Mouse (Mus musculus): ENCODE measurements at regions not wholly inside any gene's neighbourhood (a gene's known extent, or its start where the extent isn't known, plus 50 kb on each side); places are given as distances from the start of the nearest gene placed in this dataset.
"Not testable (repeated sequence)": the region's sequence is repeated elsewhere in the genome, so short reads cannot be mapped to it uniquely, and the experiment has no call there.

GRCm38 (mm10) chr8:31725430-31725829, 1703.1 kb upstream of the 5930422O12Rik start:
- TF ChIP-seq CTCF (IDR thresholded peaks at IDR 0.05; ENCODE audit: low read depth): no peak
- Histone ChIP-seq H3K27me3 (ENCODE audit: insufficient read depth, low read length) (no peaks in the 10 kb centered on the region), H3K9me3 (replicated peaks; ENCODE audit: low read length) (no peaks in the 10 kb centered on the region), H3K4me2 (ENCODE audit: low read length) (no peak overlapping the region), H3K9ac (ENCODE audit: low read depth, low read length) (no peak overlapping the region), H3K4me1 (replicated peaks; ENCODE audit: insufficient read depth, low read length) (no peaks in the 10 kb centered on the region), H3K36me3 (ENCODE audit: insufficient read depth, low read length) (no peaks in the 10 kb centered on the region), H3K4me3 (replicated peaks; ENCODE audit: low read depth, low read length) (no peak overlapping the region), H3K27ac (no peak overlapping the region)
- WGBS: 68% methylated on average over 3 of the region's 3 CpGs
- no peak for ATAC-seq (replicated peaks; ENCODE audit: low FRiP score, low read depth)
- no peak for DNase-seq (ENCODE audit: low spot score)

- DNase-seq (ENCODE audit: low spot score) (no peak), ATAC-seq (replicated peaks; ENCODE audit: low FRiP score, low read depth) (no peak)
- no peak for TF ChIP-seq CTCF (IDR thresholded peaks at IDR 0.05; ENCODE audit: low read depth)
- WGBS: 77% methylated on average over 2 of the region's 2 CpGs
- no peak overlapping the region for H3K27ac ChIP-seq
- H3K9ac ChIP-seq (ENCODE audit: low read depth, low read length): no peak overlapping the region
- H3K27me3 ChIP-seq (ENCODE audit: insufficient read depth, low read length): no peaks in the 10 kb centered on the region
- H3K4me2 ChIP-seq (ENCODE audit: low read length): no peak overlapping the region
- H3K4me3 ChIP-seq (replicated peaks; ENCODE audit: low read depth, low read length): no peak overlapping the region
- H3K36me3 ChIP-seq (ENCODE audit: insufficient read depth, low read length): no peaks in the 10 kb centered on the region
- H3K9me3 ChIP-seq (replicated peaks; ENCODE audit: low read length): no peaks in the 10 kb centered on the region
- no peaks in the 10 kb centered on the region for H3K4me1 ChIP-seq (replicated peaks; ENCODE audit: insufficient read depth, low read length)
Observed at GRCm38 (mm10) chr8:31735610-31736009, 1692.9 kb upstream of the 5930422O12Rik start.

- H3K27me3 ChIP-seq (ENCODE audit: insufficient read depth, low read length); DNase-seq (ENCODE audit: low spot score); H3K9ac ChIP-seq (ENCODE audit: low read depth, low read length); H3K36me3 ChIP-seq (ENCODE audit: insufficient read depth, low read length); ATAC-seq (replicated peaks; ENCODE audit: low FRiP score, low read depth); H3K9me3 ChIP-seq (replicated peaks; ENCODE audit: low read length); H3K4me1 ChIP-seq (replicated peaks; ENCODE audit: insufficient read depth, low read length); H3K4me2 ChIP-seq (ENCODE audit: low read length); H3K27ac ChIP-seq; H3K4me3 ChIP-seq (replicated peaks; ENCODE audit: low read depth, low read length): not testable (repeated sequence)
- 88% methylated on average over 6 of the region's 6 CpGs for WGBS
Observed at GRCm38 (mm10) chr8:31737314-31737713, 1691.2 kb upstream of the 5930422O12Rik start.

- no peak for DNase-seq (ENCODE audit: low spot score)
- Histone ChIP-seq H3K27me3 (ENCODE audit: insufficient read depth, low read length) (no peaks in the 10 kb centered on the region), H3K9me3 (replicated peaks; ENCODE audit: low read length) (no peaks in the 10 kb centered on the region), H3K27ac (no peak overlapping the region), H3K36me3 (ENCODE audit: insufficient read depth, low read length) (no peaks in the 10 kb centered on the region), H3K4me2 (ENCODE audit: low read length) (no peak overlapping the region), H3K9ac (ENCODE audit: low read depth, low read length) (no peak overlapping the region), H3K4me1 (replicated peaks; ENCODE audit: insufficient read depth, low read length) (no peaks in the 10 kb centered on the region), H3K4me3 (replicated peaks; ENCODE audit: low read depth, low read length) (no peak overlapping the region)
- no peak for TF ChIP-seq CTCF (IDR thresholded peaks at IDR 0.05; ENCODE audit: low read depth)
- no peak for ATAC-seq (replicated peaks; ENCODE audit: low FRiP score, low read depth)
Observed at GRCm38 (mm10) chr8:31746855-31747254, 1681.7 kb upstream of the 5930422O12Rik start.

- 41% methylated on average over 2 of the region's 2 CpGs for WGBS
- Histone ChIP-seq H3K4me1 (replicated peaks; ENCODE audit: insufficient read depth, low read length) (no peaks in the 10 kb centered on the region), H3K9me3 (replicated peaks; ENCODE audit: low read length) (no peaks in the 10 kb centered on the region), H3K9ac (ENCODE audit: low read depth, low read length) (no peak overlapping the region), H3K4me3 (replicated peaks; ENCODE audit: low read depth, low read length) (no peak overlapping the region), H3K27me3 (ENCODE audit: insufficient read depth, low read length) (no peaks in the 10 kb centered on the region), H3K27ac (no peak overlapping the region), H3K4me2 (ENCODE audit: low read length) (no peak overlapping the region), H3K36me3 (ENCODE audit: insufficient read depth, low read length) (no peaks in the 10 kb centered on the region)
- TF ChIP-seq CTCF (IDR thresholded peaks at IDR 0.05; ENCODE audit: low read depth): no peak
- DNase-seq (ENCODE audit: low spot score): peak; percentile 64
- no peak for ATAC-seq (replicated peaks; ENCODE audit: low FRiP score, low read depth)
Observed at GRCm38 (mm10) chr8:31749974-31750373, 1678.5 kb upstream of the 5930422O12Rik start.

GRCm38 (mm10) chr8:31750482-31751126, 1677.9 kb upstream of the 5930422O12Rik start:
- WGBS: 77% methylated on average over 3 of the region's 3 CpGs

GRCm38 (mm10) chr8:31755737-31756136, 1672.8 kb upstream of the 5930422O12Rik start:
- TF ChIP-seq CTCF (IDR thresholded peaks at IDR 0.05; ENCODE audit: low read depth): no peak
- no peak overlapping the region for H3K4me2 ChIP-seq (ENCODE audit: low read length)
- H3K4me3 ChIP-seq (replicated peaks; ENCODE audit: low read depth, low read length): no peak overlapping the region
- no peaks in the 10 kb centered on the region for H3K36me3 ChIP-seq (ENCODE audit: insufficient read depth, low read length)
- no peak overlapping the region for H3K27ac ChIP-seq
- 72% methylated on average over 3 of the region's 3 CpGs for WGBS
- ATAC-seq (replicated peaks; ENCODE audit: low FRiP score, low read depth) (no peak), DNase-seq (ENCODE audit: low spot score) (no peak)
- H3K9ac ChIP-seq (ENCODE audit: low read depth, low read length): no peak overlapping the region
- H3K4me1 ChIP-seq (replicated peaks; ENCODE audit: insufficient read depth, low read length): no peaks in the 10 kb centered on the region
- H3K9me3 ChIP-seq (replicated peaks; ENCODE audit: low read length): no peaks in the 10 kb centered on the region
- no peaks in the 10 kb centered on the region for H3K27me3 ChIP-seq (ENCODE audit: insufficient read depth, low read length)

More at GRCm38 (mm10) chr8:31750482-31751126, 1677.9 kb upstream of the 5930422O12Rik start:
- ATAC-seq (replicated peaks; ENCODE audit: low FRiP score, low read depth): no peak
- Histone ChIP-seq H3K4me1 (replicated peaks; ENCODE audit: insufficient read depth, low read length) (no peaks in the 10 kb centered on the region), H3K9me3 (replicated peaks; ENCODE audit: low read length) (no peaks in the 10 kb centered on the region), H3K27ac (no peak overlapping the region), H3K9ac (ENCODE audit: low read depth, low read length) (no peak overlapping the region), H3K27me3 (ENCODE audit: insufficient read depth, low read length) (no peaks in the 10 kb centered on the region), H3K4me2 (ENCODE audit: low read length) (no peak overlapping the region), H3K4me3 (replicated peaks; ENCODE audit: low read depth, low read length) (no peak overlapping the region), H3K36me3 (ENCODE audit: insufficient read depth, low read length) (no peaks in the 10 kb centered on the region)
- peak; percentile 10 for DNase-seq (ENCODE audit: low spot score)
- no peak for TF ChIP-seq CTCF (IDR thresholded peaks at IDR 0.05; ENCODE audit: low read depth)

Measured in kidney, postnatal 0 days (tissue).